Mouse (Mus musculus): Measurements from ENCODE around the gene Gm14327.
"Not testable (repeated sequence)": the region's sequence is repeated elsewhere in the genome, so short reads cannot be mapped to it uniquely, and the experiment has no call there.

Gm14327 gene

DNA sequence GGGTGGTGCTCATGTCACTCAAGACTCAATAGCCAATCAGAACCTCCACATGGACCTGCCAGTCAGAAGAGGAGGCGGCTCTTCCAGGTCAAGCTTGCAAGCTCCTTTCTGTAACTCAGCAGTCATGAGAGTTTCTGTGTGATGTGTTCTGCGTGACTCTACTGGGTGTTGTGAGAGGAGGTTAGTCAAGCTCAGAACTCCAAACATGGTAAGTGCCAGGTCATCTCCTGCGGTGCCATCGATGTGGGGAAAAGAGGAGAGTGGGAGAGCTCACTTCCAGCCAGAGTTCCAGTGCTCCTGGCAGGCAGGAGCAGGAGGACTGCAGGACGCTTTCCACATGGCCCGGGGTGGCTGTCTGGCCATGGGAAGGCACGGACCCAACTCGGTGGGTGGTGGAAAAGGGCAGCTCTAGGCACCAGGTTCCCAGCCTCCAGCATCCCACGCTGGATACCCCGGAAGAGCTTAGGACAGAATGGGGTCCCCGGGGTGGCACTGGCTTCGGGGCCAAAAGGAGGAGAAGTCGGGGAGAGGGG lies at the start of gene Gm14327:
TSS of gene Gm14327 (plus strand) at position 51 of the 533 bp plus-strand sequence.
- not testable (repeated sequence) for DNase-seq (ENCODE audit: low spot score in 2 of 2)

DNA sequence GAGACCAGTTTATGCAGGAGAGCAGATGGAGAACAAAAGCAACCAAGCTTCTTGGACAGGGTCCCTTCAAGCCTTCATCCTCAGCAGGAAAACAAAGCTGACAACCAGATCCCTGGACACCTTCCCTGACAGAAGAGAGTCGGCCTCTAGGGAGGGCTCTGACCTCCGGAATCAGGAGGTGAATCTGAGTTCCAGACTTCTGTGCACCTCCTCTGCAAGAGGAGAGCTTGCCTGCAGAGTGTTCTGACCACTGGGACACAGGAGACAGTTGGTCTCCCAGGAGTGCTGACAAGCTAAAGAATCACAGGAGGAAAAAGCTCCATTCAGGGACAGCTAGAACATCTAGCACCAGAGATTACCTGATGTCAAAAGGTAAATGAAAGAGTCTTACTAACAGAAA lies 34.6 kb upstream of the Gm14327 start:
- DNase-seq (ENCODE audit: low spot score in 2 of 2), result peak in 1 of 2 experiments; percentile 56

DNA sequence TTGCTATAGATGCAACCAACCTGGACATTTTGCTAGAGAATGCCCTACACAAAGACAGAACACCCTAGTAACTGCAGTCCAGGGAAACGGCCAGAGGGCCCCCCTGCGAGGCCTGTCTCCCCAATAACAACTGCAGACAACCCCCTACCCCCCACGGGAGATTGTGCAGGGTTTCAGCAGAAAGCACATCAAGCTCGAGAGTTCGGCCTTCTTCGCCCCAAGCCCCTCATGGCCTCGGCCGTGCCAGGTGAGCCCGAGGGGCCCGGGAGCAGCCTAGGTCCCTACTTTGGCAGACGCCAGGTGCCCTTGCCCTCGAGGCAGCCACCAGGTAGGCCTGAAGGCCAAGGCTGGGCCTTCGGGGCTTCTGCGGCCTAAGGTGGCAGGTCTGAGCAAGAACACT lies 9.2 kb upstream of the Gm14327 start:
- DNase-seq (ENCODE audit: low spot score in 2 of 2), result not testable (repeated sequence)

DNA sequence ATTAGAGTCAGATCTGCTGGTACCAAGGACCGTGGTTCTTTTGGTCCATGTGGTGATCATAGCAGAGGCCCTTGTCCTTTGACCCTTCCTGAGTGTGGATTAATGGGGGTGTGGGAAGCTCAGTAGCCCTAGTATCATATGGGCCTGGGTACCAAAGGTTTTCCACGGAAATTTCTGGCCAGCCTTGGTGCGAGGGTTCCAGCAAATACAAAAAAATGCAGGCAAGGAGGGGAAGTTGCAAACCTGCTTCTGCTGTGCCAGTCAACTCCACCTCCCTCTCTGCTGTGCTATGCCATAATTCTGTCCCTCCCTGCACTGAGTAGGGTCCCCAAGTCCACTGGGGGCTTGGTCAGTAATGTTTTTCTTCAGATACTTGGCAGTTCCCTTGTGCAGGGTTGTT lies 1.3 kb downstream of the Gm14327 start:
- not testable (repeated sequence) for DNase-seq (ENCODE audit: low spot score in 2 of 2)

DNA sequence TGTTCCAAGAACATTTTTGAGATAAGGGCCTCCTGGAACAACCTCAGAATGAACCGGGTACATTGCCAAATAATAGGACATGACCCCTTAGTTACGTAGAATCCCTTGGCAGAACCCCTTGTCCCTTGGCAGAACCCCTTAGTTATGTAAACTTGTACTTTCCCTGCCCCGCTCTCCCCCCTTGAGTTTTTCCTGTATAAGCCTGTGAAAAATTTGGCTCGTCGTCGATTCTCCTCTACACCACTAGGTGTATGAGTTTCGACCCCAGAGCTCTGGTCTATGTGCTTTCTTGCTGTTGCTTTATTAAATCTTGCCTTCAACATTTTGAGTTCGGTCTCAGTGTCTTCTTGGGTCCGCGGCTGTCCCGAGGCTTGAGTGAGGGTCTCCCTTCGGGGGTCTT lies 6.4 kb downstream of the Gm14327 start:
- DNase-seq (ENCODE audit: low spot score in 2 of 2), result not testable (repeated sequence)

DNA sequence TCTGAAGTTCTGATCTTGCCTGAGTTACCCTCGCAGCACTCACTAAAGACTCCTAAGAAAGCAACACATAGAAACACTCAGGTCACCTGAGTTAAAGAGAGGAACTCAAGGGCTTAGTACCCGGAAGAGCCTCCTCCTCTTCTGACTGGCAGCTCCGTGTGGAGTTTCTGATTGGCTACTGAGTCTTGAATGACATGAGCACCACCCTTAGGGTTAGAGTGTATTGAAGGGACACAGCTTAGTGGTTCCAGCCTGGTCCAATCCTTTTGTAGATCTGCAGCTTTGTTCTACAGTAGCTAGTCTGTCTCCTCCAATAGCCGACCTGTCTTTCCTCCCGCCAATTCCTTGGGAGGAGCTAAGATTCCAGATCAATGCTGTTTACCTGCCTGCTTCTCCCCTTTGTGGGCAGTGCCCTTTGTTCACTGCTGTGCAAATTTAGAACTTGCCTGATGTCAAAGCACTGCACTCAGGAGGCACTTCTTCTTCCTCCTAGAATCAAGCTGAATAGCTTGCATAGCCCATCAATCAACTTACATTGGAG lies 28.7 kb downstream of the Gm14327 start, which contains the start of gene Zfp972:
TSS of gene Zfp972 (minus strand) at position 51 of the 541 bp plus-strand sequence.
- DNase-seq (ENCODE audit: low spot score in 2 of 2), result not testable (repeated sequence)
